Mouse (Mus musculus) cortical plate, adult 2 months (tissue): Measurements from ENCODE around the gene Pnpo. TPM values are rescaled to one million over a fixed set of nuclear protein-coding genes. Genes with fewer than 3 reads are reported as not detected.

Experiments used
- H3K27ac ChIP-seq: fragments of 200-500 bp; 2 replicates; pipeline ENCODE4 v1.5.1; 2012; ENCODE audit warnings: low read length, control low read depth, inconsistent platforms; ENCODE audit not compliant: insufficient read depth
- H3K4me1 ChIP-seq: fragments of 200-500 bp; 2 replicates; pipeline ENCODE4 v1.6.1; 2011; ENCODE audit warnings: low read length; ENCODE audit not compliant: control insufficient read depth, insufficient read depth
- H3K4me3 ChIP-seq: fragments of 200-500 bp; 2 replicates; pipeline ENCODE4 v1.5.1; 2011; ENCODE audit warnings: mild to moderate bottlenecking, low read length, control low read depth; ENCODE audit not compliant: insufficient read depth
- CTCF ChIP-seq: fragments of 200-500 bp; IDR thresholded peaks from 2 replicates; pipeline ENCODE4 v1.5.1; 2011; ENCODE audit warnings: mild to moderate bottlenecking, control low read depth, low read length; ENCODE audit not compliant: insufficient read depth; ENCODE audit errors: extremely low read depth
- POLR2A ChIP-seq: fragments of 200-500 bp; IDR thresholded peaks from 2 replicates; pipeline ENCODE4 v1.6.1; 2011; ENCODE audit warnings: mild to moderate bottlenecking, low read length, control low read depth; ENCODE audit not compliant: insufficient read depth; ENCODE audit errors: extremely low read depth
- polyA plus RNA-seq: library from polyadenylated mRNA; depleted of rRNA; stranded (reverse); fragments of >200 nt; gene quantifications from 2 replicates; pipeline ENCODE4 v1.2.3, GENCODE M21; 2012

Pnpo gene
- polyA plus RNA-seq, 1 experiment = 41.4 TPM

DNA sequence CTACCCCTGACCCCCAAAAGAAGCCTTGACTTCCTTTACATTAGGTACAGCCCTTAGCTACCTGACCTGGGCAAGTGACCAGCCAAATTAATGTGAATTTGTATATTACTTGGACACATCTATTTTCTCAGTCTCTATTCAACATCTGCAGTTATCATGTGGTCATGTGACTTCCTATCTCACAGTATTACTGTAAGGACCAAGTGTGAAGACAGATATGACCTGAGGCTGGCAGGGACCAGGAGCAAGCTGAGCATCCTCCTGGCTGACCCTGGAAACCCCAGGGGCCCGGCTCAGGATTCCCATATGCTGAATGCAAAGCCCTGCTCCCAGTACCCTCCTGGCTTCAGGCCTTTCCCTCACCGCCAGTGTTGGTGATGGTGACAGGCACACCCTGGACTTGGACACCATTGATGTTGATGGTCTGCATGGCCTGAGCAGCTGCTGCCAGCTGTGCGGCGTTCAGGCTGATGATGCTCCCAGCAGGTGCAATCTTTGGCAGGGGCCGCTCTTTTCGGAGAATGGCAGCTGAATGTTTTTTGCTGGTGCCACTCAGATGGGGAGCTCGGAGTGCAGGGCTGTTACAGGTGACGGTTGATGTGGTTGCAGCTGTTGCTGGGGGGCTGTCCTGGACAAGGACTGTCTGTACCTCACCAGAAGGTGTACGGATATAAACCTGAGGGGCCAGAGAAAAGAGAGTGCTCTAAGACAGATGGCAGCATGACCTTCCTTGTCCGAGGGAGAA lies 13.4 kb upstream of the Pnpo start:
- Histone ChIP-seq H3K4me3 (no peak overlapping the region), H3K27ac (no peak overlapping the region), H3K4me1 (0 out of 2 replicates have a peak, but pooled peaks cover under 1% of the 10 kb centered on the region)
- TF ChIP-seq POLR2A (no peak), CTCF (no peak)

DNA sequence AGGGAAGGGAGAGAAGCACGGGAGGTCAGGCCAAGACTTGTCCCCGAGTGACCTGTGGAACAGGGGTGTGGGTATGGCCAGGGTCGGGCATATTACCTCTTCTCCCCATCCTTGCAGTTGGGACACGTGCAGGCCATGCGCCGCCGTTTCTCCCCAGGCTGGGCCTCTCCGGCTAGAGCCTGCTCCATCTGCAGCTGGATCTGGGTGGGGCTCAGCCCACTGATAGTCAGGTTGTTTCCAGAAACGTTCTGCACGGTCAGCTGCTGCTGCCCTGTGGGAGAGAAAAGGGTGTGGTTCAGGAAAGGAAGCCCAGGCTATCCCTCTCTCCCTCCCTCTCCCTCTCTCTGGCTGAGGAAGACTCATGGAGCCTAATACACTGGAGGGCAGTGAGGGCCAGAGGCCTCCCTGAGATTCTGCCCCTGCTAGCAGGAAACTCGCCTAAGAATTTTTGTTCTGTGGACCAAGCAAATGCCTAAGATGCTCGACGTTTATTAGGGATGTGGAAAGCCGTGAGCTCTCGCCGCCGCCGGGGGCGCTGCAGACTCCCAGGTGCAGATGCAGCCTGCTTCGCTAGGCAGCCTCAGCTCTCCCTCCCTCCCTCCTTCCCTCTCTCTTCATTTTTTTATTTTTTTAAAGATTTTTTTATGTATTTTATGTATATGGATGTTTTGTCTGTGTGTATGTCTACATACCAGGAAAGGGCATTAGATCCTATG lies 12.4 kb upstream of the Pnpo start:
- H3K27ac ChIP-seq = no peak overlapping the region
- H3K4me1 ChIP-seq = 0 out of 2 replicates have a peak, but pooled peaks cover 2% of the 10 kb centered on the region
- H3K4me3 ChIP-seq = no peak overlapping the region
- 0 out of 2 replicates have a peak, but pooled peaks have one; percentile 29 for TF ChIP-seq CTCF
- no peak for TF ChIP-seq POLR2A

DNA sequence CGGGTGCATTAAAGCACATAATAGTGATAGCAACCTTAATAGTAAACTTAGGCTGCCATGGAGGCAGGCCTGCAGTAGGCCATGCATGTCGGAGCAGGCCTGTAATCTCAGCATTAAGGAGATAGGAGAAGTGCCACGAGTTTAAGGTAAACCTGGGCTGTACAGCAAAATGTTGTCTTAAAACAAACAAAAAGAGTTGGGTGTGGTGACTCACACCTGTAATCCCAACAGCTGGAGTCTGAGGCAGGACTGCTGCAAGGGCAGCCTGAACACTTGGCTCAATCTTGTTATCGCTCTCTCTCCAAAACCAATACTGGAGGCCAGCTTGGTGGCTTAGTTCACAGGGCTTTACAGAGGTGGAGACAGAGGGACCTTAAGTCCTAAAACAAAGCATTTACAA lies 11.3 kb upstream of the Pnpo start:
- no peak for TF ChIP-seq CTCF
- TF ChIP-seq POLR2A = no peak
- no peak overlapping the region for H3K4me3 ChIP-seq
- H3K27ac ChIP-seq = no peak overlapping the region
- 0 out of 2 replicates have a peak, but pooled peaks cover 2% of the 10 kb centered on the region for H3K4me1 ChIP-seq

DNA sequence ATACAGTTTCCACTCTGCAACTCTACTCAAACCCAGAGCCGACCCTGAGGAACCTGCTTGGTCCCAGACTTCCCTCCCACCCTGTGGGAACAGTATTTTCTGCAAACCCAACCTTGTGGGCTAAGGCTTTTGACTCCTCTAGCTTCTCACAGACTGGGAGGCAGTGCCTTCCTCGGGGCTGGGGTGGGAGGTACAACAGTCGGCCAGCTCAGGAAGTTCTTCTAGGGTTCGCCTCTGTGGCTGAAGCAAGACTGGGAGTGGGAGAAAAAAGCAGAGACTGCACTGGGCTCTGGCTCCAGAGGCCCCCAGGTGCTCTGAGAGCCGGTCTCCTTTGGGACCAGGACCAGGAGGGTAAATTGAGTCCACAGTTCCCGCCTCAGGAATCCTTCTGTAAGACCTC lies 9.1 kb upstream of the Pnpo start:
- H3K4me1 ChIP-seq = 0 out of 2 replicates have a peak, but pooled peaks cover 2% of the 10 kb centered on the region
- TF ChIP-seq CTCF (no peak), POLR2A (no peak)
- no peak overlapping the region for H3K4me3 ChIP-seq
- H3K27ac ChIP-seq = no peak overlapping the region

DNA sequence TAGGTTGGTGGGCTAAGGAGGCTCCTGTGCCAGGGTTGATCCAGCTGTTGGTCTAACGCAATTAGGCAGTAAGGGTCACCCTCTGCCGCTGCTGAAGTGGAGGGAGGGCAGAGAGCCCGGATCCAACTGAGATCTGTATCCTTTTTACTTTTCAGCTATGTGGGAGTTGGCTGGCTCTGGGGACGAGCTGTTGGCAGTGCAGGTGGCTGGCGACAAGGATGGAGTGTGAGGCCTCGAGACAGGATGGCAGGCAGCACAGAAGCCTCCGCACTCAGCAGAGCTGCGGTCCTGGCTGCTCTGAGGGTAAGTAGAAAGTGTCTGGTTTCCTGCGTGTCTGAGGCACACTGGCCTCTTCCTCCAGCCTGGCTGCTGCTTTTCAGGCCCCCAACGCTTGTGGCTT lies 8.6 kb upstream of the Pnpo start:
- Histone ChIP-seq H3K4me1 (0 out of 2 replicates have a peak, but pooled peaks cover 2% of the 10 kb centered on the region), H3K4me3 (no peak overlapping the region), H3K27ac (no peak overlapping the region)
- TF ChIP-seq POLR2A (no peak), CTCF (no peak)

DNA sequence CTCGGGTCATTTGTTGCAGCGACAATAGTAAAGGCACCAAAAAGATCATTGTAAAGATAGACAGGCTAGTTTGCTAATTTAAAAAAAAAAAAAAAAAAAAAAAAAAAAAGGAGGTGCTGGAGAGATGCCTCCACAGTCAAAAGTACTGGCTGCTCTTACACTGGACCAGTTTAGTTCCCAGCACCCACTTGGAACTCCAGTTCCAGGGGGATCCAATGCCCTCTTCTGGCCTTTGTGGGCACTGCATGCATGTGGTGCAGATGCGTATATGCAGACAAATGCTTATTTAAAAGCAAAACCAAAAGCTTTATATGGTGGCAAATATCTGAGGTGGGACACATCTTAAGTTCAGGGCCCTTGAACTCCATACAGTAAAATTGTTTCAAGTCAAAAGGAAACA lies 7.0 kb upstream of the Pnpo start:
- H3K27ac ChIP-seq = no peak overlapping the region
- TF ChIP-seq CTCF (0 out of 2 replicates have a peak, but pooled peaks have one; percentile 7), POLR2A (no peak)
- no peak overlapping the region for H3K4me3 ChIP-seq
- H3K4me1 ChIP-seq = peaks cover 3% of the 10 kb centered on the region; the same call in 1 of the 2 replicates

DNA sequence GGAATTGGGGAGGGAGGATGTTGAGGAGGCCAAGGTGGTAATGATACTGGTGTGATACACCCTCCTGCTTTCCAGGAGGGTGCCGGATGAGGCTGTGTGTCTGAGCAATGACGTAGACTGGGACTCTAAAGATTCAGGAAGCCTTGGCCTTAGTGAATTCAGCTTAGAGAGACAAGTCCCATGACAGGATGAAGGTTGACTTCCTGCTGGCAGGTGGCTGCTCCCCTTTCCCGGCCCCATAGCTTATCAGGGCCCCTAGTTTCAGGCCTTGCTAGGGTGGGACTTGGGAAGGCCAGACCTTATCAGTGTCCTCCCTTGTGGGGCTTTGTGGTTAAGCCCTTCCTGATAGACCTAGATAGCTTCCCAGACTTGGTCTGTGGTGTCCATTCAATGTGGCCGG lies 4.1 kb upstream of the Pnpo start:
- TF ChIP-seq POLR2A (no peak), CTCF (no peak)
- Histone ChIP-seq H3K4me1 (peaks cover 3% of the 10 kb centered on the region; the same call in 1 of the 2 replicates), H3K27ac (no peak overlapping the region), H3K4me3 (no peak overlapping the region)

DNA sequence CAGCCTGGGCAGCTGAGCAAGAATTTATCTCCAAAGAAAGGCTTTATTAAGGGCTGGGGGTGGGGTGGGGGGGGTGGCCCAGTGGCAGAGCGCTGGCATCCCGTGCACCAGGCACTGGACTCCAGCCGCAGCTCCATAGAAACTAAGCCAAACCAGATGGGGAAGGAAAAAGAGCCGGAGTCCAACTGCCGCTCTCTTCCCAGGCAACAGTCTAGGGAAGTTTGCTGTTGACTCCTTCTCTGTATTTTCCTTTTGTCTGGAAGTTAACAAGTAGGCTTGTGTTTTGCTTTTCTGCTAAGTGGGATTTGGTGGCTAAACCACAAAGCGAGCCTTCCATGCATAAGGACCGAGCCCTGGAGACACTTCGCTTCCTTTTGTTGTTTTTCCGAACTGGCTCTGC lies 2.7 kb upstream of the Pnpo start:
- peaks cover 1% of the 10 kb centered on the region; the same call in 1 of the 2 replicates for H3K4me1 ChIP-seq
- no peak overlapping the region for H3K27ac ChIP-seq
- H3K4me3 ChIP-seq = no peak overlapping the region
- TF ChIP-seq CTCF = no peak
- no peak for TF ChIP-seq POLR2A

DNA sequence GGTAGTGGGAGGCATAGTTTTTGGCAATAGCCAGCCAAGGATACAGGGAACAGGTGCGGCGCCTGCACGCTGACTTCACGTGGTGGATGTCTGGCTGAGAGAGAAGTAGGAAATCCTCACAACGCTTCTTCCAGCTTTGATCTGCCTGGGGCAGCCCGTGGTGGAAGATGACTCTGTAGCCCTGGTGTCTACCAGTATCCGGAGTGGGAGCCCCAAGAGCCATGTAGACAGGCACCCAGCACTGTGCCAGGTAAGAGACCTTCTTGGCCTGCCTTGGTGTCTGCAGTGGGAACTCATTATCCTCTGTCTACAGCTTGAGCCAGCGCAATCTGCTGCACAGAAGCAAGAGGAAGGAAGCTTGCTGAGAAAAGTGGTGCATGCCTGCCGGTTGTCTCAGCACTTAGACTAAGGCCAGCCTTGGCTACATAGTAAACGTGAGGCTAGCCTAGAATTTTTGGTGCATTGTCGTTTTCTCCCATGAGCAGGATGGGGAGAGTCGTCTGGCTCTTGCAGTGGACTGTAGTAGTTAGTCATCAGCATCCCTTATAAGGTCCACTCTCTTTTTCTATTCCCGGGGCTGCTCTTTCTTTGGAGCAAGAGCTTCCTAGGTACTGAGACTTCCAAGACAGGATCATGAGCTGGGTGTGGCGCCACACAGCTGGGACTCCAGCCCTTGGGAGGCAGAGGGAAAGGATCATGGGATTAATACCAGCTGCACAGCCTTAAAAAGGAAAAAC lies 1.2 kb upstream of the Pnpo start:
- no peak overlapping the region; the same call in 1 of the 2 replicates for H3K4me3 ChIP-seq
- H3K27ac ChIP-seq = no peak overlapping the region
- TF ChIP-seq CTCF (no peak), POLR2A (no peak)
- H3K4me1 ChIP-seq = peaks cover 1% of the 10 kb centered on the region; the same call in 1 of the 2 replicates

DNA sequence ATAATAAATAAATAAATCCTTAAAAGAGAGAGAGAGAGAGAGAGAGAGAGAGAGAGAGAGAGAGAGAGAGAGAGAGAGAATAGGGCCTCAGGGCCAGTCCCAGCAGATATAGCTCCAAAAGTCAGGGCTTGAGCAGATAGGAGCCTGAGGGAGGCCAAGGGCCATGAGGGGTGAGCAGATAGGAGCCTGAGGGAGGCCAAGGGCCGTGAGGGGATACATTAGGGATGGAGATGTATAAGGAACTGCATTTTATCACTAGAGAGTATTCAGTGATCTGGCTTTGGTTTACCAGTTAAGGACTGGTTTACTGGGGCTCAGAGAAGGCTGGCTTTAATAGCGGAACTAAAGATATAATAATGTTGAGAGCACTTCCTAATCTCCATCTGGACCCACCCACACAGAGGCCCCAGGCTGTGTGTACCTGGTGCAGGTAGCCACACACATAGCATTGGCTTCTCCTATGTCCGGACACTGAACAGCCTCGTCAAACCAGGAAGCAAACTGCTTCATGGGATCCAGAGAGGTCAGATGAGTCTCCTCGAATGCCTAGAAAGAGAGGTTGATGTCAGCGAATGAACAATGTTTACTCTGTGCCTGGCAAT lies 1.7 kb downstream of the Pnpo start:
- TF ChIP-seq POLR2A = no peak
- no peak for TF ChIP-seq CTCF

More for the DNA sequence above, 1.7 kb downstream of the Pnpo start:
- Histone ChIP-seq H3K4me3 (no peak overlapping the region), H3K27ac (no peak overlapping the region), H3K4me1 (peaks cover 1% of the 10 kb centered on the region; the same call in 1 of the 2 replicates)
